Mouse (Mus musculus) neutrophil, adult 5-6 weeks (primary cell): ENCODE data around the gene Mfng. TPM values are rescaled to one million over a fixed set of nuclear protein-coding genes. Genes with fewer than 3 reads are reported as not detected.

Experiments
- ATAC-seq: fragments of 151-379, 151-347 bp; 2 replicates; pipeline ENCODE4 v1.8.0; 2017; ENCODE audit warnings: mild to moderate bottlenecking, moderate TSS enrichment; ENCODE audit not compliant: insufficient number of reproducible peaks, poor library complexity, low FRiP score, severe bottlenecking; ENCODE audit errors: extremely low read depth
- total RNA-seq: library from RNA; stranded (forward); fragments of 200-1000 nt; gene quantifications from 2 replicates; pipeline ENCODE4 v1.2.3, GENCODE M21; 2017

Gene Mfng
- total RNA-seq, 1 experiment from 2014 or later = 36.5 TPM

- no peak for ATAC-seq
These were observed 41.4 kb downstream of the Mfng start for GRCm38 (mm10) chr15:78731830-78732229.

GRCm38 (mm10) chr15:78730315-78731049, 42.8 kb downstream of the Mfng start:
- ATAC-seq = no peak

- ATAC-seq = no peak
These were observed 46.6 kb downstream of the Mfng start for GRCm38 (mm10) chr15:78726697-78727096.

GRCm38 (mm10) chr15:78720532-78720931, 52.7 kb downstream of the Mfng start:
- ATAC-seq = no peak

GRCm38 (mm10) chr15:78720094-78720493, 53.2 kb downstream of the Mfng start:
- peak; percentile 36 for ATAC-seq

- ATAC-seq = no peak
These were observed 53.9 kb downstream of the Mfng start for GRCm38 (mm10) chr15:78719416-78719815.

GRCm38 (mm10) chr15:78718290-78719250, 54.7 kb downstream of the Mfng start, which contains the start of gene Elfn2:
Elfn2 (minus strand) TSS chr15:78718771.
- ATAC-seq = no peak

- no peak for ATAC-seq
These were observed 56.3 kb downstream of the Mfng start for GRCm38 (mm10) chr15:78716936-78717335.

- ATAC-seq = no peak
These were observed 57.4 kb downstream of the Mfng start for GRCm38 (mm10) chr15:78715856-78716255.

GRCm38 (mm10) chr15:78713751-78714150, 59.5 kb downstream of the Mfng start:
- ATAC-seq = no peak

GRCm38 (mm10) chr15:78712335-78713258, 60.7 kb downstream of the Mfng start:
- no peak; the same call in 1 of the 2 replicates for ATAC-seq

- no peak for ATAC-seq
These were observed 61.3 kb downstream of the Mfng start for GRCm38 (mm10) chr15:78711935-78712334.

GRCm38 (mm10) chr15:78710634-78711033, 62.6 kb downstream of the Mfng start:
- ATAC-seq = no peak

- no peak for ATAC-seq
These were observed 63.5 kb downstream of the Mfng start for GRCm38 (mm10) chr15:78709767-78710166.

GRCm38 (mm10) chr15:78706630-78707029, 66.6 kb downstream of the Mfng start:
- no peak for ATAC-seq
